Mouse (Mus musculus) neutrophil, adult 59 days (primary cell): ENCODE results near the gene Gm45194. TPM values are rescaled to one million over a fixed set of nuclear protein-coding genes. Genes with fewer than 3 reads are reported as not detected.

Experiments used
- total RNA-seq, 2 experiments: library from RNA; stranded (reverse); gene quantifications; 1 replicate in 1 of 2; 2 replicates in 1 of 2; pipeline ENCODE4 v1.2.4; 2023

Gene Gm45194
- total RNA-seq, result not detected

GRCm38 (mm10) chrX:111891089-111891488 lies at the start of gene Gm45194:
TSS of gene Gm45194 (plus strand) at chrX:111891389.

GRCm38 (mm10) chrX:112010707-112011106 lies 119.5 kb downstream of the Gm45194 start, which contains the start of gene Tex16:
TSS of gene Tex16 (plus strand) at chrX:112011007.

GRCm38 (mm10) chrX:112238749-112239148 lies 347.6 kb downstream of the Gm45194 start, which contains the start of gene 4933403O08Rik:
TSS of gene 4933403O08Rik (plus strand) at chrX:112239049.

Other genes with a start within 250 kb of the Gm45194 start
- gene Hdx, start 194.3 kb upstream of the Gm45194 start, total RNA-seq, result not detected
- not detected for gene Tex16, start 119.6 kb downstream of the Gm45194 start, total RNA-seq